Mouse (Mus musculus) limb, embryonic 15.5 days (tissue): ENCODE data around the gene Snapc3. TPM values are rescaled to one million over a fixed set of nuclear protein-coding genes. Genes with fewer than 3 reads are reported as not detected.
A peak's percentile ranks its signal among the peaks of the same experiment; 100 is the strongest.
"Not testable (repeated sequence)": the region's sequence is repeated elsewhere in the genome, so short reads cannot be mapped to it uniquely, and the experiment has no call there.

Experiments
- ATAC-seq: fragments of 200-750 bp; cut with Nextera tagmentation; 2 replicates; pipeline ENCODE4 v1.8.0; 2017; ENCODE audit warnings: low read depth, moderate TSS enrichment; ENCODE audit not compliant: insufficient number of reproducible peaks, low FRiP score, low TSS enrichment
- H3K27ac ChIP-seq: fragments of 300-500 bp; sonication (generic); 2 replicates; pipeline ENCODE4 v1.5.1; 2015; ENCODE audit warnings: moderate library complexity, mild to moderate bottlenecking, inconsistent platforms
- H3K27me3 ChIP-seq: fragments of 300-500 bp; sonication (generic); 2 replicates; pipeline ENCODE4 v1.6.1; 2015; ENCODE audit warnings: inconsistent platforms
- H3K36me3 ChIP-seq: fragments of 300-500 bp; sonication (generic); 2 replicates; pipeline ENCODE4 v1.6.1; 2015; ENCODE audit warnings: inconsistent platforms
- H3K4me1 ChIP-seq: fragments of 300-500 bp; sonication (generic); 2 replicates; pipeline ENCODE4 v1.6.1; 2015; ENCODE audit warnings: inconsistent platforms
- H3K4me2 ChIP-seq: fragments of 300-500 bp; sonication (generic); 2 replicates; pipeline ENCODE4 v1.6.1; 2015; ENCODE audit warnings: mild to moderate bottlenecking, inconsistent platforms
- H3K4me3 ChIP-seq: fragments of 300-500 bp; sonication (generic); 2 replicates; pipeline ENCODE4 v1.5.1; 2015; ENCODE audit warnings: mild to moderate bottlenecking, inconsistent platforms
- H3K9ac ChIP-seq: fragments of 300-500 bp; sonication (generic); 2 replicates; pipeline ENCODE4 v1.6.1; 2015; ENCODE audit warnings: inconsistent platforms
- H3K9me3 ChIP-seq: fragments of 300-500 bp; sonication (generic); 2 replicates; pipeline ENCODE4 v1.6.1; 2016; ENCODE audit warnings: inconsistent platforms
- WGBS: fragments of 180-500 bp; shearing (Covaris S2); methylation state at CpG from one replicate; pipeline ENCODE4 v1.1.7; 2015; 5-methylcytosine and 5-hydroxymethylcytosine counted together
- polyA plus RNA-seq: library from polyadenylated mRNA; unstranded; fragments of >200 nt; fragmentation: Nextera tagmentation; extraction: Ambion mirVana; gene quantifications from 2 replicates; pipeline ENCODE4 v1.2.1, GENCODE M21; 2015

The Snapc3 gene
- polyA plus RNA-seq, 1 experiment from 2014 or later: 39.0 TPM

DNA sequence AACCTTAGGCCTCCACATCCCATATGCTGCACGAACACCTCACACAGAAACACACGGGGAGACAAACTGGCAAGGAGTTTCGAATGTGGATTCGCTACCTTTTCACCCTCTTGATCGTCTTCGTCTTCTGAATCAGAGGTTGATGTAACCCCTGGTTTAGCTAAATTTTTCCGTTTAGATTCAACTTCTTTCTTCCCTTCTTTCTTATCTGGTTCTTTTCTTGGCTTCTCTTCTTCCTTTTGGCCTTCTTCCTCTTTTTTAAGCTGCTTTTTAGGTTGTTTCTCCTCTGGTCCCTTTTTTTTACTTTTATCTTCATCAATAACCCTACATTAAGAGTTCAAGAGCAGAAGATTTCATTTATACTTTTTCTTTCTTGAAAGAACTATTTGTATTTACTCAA lies 47.3 kb downstream of the Snapc3 start:
- H3K36me3 ChIP-seq: peaks cover 58% of the 10 kb centered on the region

DNA sequence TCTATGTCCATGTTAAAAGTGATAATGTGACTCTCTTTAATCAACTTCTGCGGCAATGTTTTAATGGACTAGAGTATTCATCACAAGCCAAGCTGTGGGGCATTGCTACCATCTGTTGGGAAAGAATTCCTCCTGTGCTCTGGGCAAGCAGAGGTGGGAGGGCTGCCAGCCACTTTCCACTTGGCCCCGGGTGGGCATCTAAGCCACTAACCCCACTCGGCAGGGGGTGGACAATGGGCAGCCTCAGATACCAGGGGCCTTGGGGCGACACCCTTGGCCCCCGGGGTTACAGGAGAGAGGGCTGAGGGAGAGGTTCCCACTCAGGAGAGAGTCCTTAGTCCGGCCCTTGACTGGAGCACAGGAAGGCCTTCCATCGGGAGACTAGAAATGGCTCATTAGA lies 50.1 kb downstream of the Snapc3 start:
- no peak for ATAC-seq
- H3K4me3 ChIP-seq: no peak overlapping the region
- no peaks in the 10 kb centered on the region for H3K4me1 ChIP-seq
- no peaks in the 10 kb centered on the region for H3K27me3 ChIP-seq
- H3K9ac ChIP-seq: no peak overlapping the region
- H3K9me3 ChIP-seq: no peaks in the 10 kb centered on the region
- no peak overlapping the region for H3K4me2 ChIP-seq
- no peak overlapping the region for H3K27ac ChIP-seq
- H3K36me3 ChIP-seq: peaks cover 71% of the 10 kb centered on the region
- WGBS: 82% methylated on average over 7 of the region's 7 CpGs

More for the DNA sequence above, 47.3 kb downstream of the Snapc3 start:
- no peak overlapping the region for H3K4me3 ChIP-seq
- H3K27ac ChIP-seq: no peak overlapping the region
- no peaks in the 10 kb centered on the region for H3K27me3 ChIP-seq
- H3K9me3 ChIP-seq: no peaks in the 10 kb centered on the region
- no peaks in the 10 kb centered on the region for H3K4me1 ChIP-seq
- no peak overlapping the region for H3K9ac ChIP-seq
- no peak overlapping the region for H3K4me2 ChIP-seq
- 91% methylated on average over 7 of the region's 7 CpGs for WGBS
- ATAC-seq: no peak

- Histone ChIP-seq H3K9ac (no peak overlapping the region), H3K36me3 (peaks cover 72% of the 10 kb centered on the region), H3K4me2 (no peak overlapping the region), H3K4me3 (no peak overlapping the region), H3K4me1 (no peaks in the 10 kb centered on the region), H3K27ac (no peak overlapping the region), H3K27me3 (no peaks in the 10 kb centered on the region), H3K9me3 (no peaks in the 10 kb centered on the region)
- 84% methylated on average over 3 of the region's 3 CpGs for WGBS
- ATAC-seq: no peak
Observed at GRCm38 (mm10) chr4:83468208-83468607, 50.7 kb downstream of the Snapc3 start.

DNA sequence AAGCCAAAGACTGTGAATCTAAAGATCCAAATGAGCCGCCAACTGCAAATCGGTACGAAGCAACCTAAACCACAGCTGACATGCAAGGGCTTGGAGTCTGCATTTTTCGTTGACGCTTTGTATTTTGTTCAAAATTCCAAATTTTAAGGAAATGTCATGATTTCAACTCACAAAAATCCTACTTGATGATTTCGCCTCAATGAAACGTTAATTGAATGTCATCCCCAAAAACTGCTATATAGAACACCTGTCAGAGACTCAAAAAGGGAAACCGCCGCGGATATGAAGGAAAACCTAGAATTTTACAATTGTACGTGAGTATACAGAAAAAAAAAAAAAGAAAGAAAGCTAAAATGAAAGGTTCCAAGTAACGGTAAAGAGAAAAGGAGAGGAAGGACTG lies 67.7 kb downstream of the Snapc3 start:
- peak overlapping the region; percentile 85; the same call in 1 of the 2 replicates for H3K9ac ChIP-seq
- H3K27ac ChIP-seq: 0 out of 2 replicates have a peak overlapping the region, but pooled peaks have one; percentile 97
- no peaks in the 10 kb centered on the region for H3K9me3 ChIP-seq
- H3K27me3 ChIP-seq: no peaks in the 10 kb centered on the region
- 20% methylated on average over 12 of the region's 12 CpGs for WGBS
- H3K4me1 ChIP-seq: peaks cover 11% of the 10 kb centered on the region
- peak overlapping the region; percentile 92 for H3K4me3 ChIP-seq
- ATAC-seq: no peak
- H3K36me3 ChIP-seq: peaks cover 18% of the 10 kb centered on the region
- H3K4me2 ChIP-seq: peak overlapping the region; percentile 79

DNA sequence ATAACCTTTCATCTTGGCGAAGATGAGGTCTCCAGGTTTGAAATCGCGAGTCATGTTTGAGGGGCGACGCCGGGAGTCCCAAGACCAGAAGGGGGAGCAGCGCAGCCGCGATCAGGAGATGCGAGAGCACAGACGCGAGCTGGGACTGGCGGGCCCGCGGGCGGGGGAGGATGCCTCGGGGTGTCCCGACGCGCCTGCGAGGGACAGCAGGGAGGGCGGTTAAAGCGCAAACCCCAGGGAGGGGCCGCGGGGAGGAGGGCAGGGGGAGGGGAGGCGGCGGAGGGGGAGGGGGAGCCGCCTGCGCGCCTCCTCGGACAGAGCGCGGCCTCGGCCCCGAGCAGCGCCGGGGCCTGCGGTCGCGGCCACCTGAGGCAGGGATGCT lies 68.2 kb downstream of the Snapc3 start:
- peak overlapping the region; percentile 79 for H3K4me2 ChIP-seq
- H3K27ac ChIP-seq: peak overlapping the region; percentile 97
- no peaks in the 10 kb centered on the region for H3K9me3 ChIP-seq
- peak; percentile 72 for ATAC-seq
- peaks cover 11% of the 10 kb centered on the region for H3K4me1 ChIP-seq
- peak overlapping the region; percentile 92 for H3K4me3 ChIP-seq
- H3K27me3 ChIP-seq: no peaks in the 10 kb centered on the region
- 0% methylated on average over 22 of the region's 40 CpGs for WGBS
- H3K36me3 ChIP-seq: peaks cover 18% of the 10 kb centered on the region
- peak overlapping the region; percentile 85 for H3K9ac ChIP-seq

DNA sequence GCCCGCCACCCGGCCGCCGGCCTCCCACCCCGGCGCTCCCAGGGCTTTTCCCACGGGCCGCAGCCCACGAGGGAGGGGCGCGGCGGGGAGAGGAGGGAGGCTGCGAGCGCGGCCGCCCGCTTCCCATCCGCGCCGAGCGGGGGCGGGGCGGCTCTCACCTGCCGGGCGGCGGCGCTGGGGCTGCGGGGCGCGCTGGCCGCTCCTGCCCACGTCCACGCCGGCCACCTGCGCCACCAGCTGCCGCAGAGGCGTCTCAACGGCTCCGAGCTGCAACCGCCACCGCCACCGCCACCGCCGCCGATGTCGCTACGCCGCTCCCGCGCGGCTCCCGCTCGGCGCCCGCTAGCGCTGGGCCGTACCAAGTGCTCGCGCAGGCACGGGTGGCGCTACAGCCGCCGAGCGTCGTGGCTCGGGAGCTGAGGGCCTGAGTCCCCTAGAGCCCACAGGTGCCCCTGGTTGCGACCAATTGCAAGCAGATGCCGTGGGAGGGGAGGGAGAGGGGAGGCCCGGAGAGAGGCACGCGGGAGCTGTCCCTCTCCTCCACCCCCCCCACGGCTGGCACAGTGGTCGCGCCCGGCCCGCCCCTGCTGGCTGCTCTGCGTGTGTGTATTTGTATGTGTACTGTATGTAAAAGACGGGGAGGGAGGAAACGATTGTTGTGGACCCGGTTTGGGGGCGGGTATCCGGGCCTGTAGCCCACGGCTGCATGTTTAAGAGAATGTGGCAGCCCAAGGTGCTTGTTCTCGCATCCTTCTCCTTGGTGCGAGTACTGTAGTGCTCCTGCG lies 68.8 kb downstream of the Snapc3 start, which contains the start of gene Psip1:
Psip1 (minus strand) TSS at position 343 of the 785 bp plus-strand sequence.
- Histone ChIP-seq H3K4me2 (peak within 1 kb of the TSS; percentile 79), H3K36me3 (peaks cover 15% of the 10 kb centered on the region; the same call in 1 of the 2 replicates), H3K4me1 (peaks cover 11% of the 10 kb centered on the region), H3K9me3 (no peaks in the 10 kb centered on the region), H3K27me3 (no peaks in the 10 kb centered on the region), H3K4me3 (peak within 1 kb of the TSS; percentile 92), H3K27ac (peak within 1 kb of the TSS; percentile 97), H3K9ac (peak within 1 kb of the TSS; percentile 85)
- ATAC-seq: peak; percentile 88
- under 1% methylated on average over 59 of the region's 86 CpGs for WGBS

GRCm38 (mm10) chr4:83489121-83489520 lies 71.6 kb downstream of the Snapc3 start:
- Histone ChIP-seq H3K27me3 (no peaks in the 10 kb centered on the region), H3K9ac (no peak overlapping the region), H3K4me1 (peaks cover 11% of the 10 kb centered on the region), H3K36me3 (no peaks in the 10 kb centered on the region), H3K4me2 (no peak overlapping the region), H3K27ac (0 out of 2 replicates have a peak overlapping the region, but pooled peaks have one; percentile 17), H3K4me3 (no peak overlapping the region), H3K9me3 (no peaks in the 10 kb centered on the region)
- 8% methylated on average over 5 of the region's 5 CpGs for WGBS
- ATAC-seq: no peak

DNA sequence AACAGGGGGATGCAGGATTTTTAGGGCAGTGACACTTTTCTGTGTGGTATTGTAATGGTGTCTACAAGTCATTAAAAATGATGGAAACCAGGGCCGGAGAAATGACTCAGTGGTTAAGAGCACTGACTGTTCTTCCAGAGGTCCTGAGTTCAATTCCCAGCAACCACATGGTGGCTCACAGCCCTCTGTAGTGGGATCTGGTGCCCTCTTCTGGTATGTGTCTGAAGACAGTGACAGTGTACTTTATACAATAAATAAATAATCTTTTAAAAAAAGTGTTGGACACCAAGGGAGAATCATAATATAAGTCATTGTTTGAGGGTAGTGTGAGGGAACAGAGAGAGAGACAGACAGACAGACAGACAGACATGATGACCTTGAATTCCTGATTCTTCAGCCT lies 75.6 kb downstream of the Snapc3 start:
- H3K27me3 ChIP-seq: no peaks in the 10 kb centered on the region
- 95% methylated on average over 1 of the region's 1 CpGs for WGBS
- no peak overlapping the region for H3K27ac ChIP-seq
- no peaks in the 10 kb centered on the region for H3K9me3 ChIP-seq
- no peak overlapping the region for H3K4me2 ChIP-seq
- no peak overlapping the region for H3K9ac ChIP-seq
- no peaks in the 10 kb centered on the region for H3K36me3 ChIP-seq
- no peak for ATAC-seq
- peaks cover 4% of the 10 kb centered on the region; the same call in 1 of the 2 replicates for H3K4me1 ChIP-seq
- no peak overlapping the region for H3K4me3 ChIP-seq

DNA sequence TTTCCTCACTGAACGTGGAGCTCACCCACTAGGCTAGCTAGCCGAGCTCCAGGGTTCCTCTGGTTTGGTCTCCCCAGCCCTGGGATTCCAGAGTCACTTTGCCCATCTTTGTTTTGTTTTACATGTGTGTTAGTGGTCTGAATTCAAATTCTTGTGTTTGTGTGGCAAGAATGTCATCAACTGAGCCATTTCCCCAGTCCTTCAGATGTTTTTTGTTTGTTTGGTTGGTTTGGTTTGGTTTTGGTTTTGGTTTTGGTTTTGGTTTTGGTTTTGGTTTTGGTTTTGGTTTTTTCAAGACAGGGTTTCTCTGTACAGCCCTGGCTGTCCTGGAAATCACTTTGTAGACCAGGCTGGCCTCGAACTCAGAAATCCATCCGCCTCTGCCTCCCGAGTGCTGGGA lies 79.5 kb downstream of the Snapc3 start:
- not testable (repeated sequence) for H3K9ac ChIP-seq, H3K4me3 ChIP-seq, H3K27me3 ChIP-seq, H3K4me2 ChIP-seq, ATAC-seq, H3K9me3 ChIP-seq, H3K27ac ChIP-seq, H3K36me3 ChIP-seq, H3K4me1 ChIP-seq
- WGBS: 89% methylated on average over 5 of the region's 5 CpGs

- Histone ChIP-seq H3K4me1 (no peaks in the 10 kb centered on the region), H3K9ac (no peak overlapping the region), H3K27me3 (no peaks in the 10 kb centered on the region), H3K9me3 (no peaks in the 10 kb centered on the region), H3K27ac (no peak overlapping the region), H3K36me3 (no peaks in the 10 kb centered on the region), H3K4me2 (peak overlapping the region; percentile 45), H3K4me3 (peak overlapping the region; percentile 30)
- WGBS: 11% methylated on average over 22 of the region's 22 CpGs
- no peak for ATAC-seq
Observed at GRCm38 (mm10) chr4:83500154-83501036, 82.9 kb downstream of the Snapc3 start.

DNA sequence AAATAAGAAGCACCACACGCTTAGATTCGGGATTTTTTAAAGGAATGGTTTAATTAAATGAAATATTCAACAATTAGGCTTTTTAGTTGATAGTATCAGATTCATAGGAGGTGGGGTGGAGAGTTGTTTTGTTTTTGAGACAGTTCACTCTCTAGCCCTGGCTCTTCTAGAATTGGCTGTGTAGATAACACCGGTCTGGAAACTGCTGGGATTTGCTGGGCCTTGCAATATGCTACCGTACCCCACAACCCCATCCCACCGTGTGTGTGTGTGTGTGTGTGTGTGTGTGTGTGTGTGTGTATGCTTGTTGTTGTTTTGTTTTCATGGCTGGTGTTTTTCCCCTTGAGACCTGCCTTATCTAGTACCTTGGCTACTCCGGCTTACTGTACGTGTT lies 83.5 kb downstream of the Snapc3 start:
- Histone ChIP-seq H3K36me3 (no peaks in the 10 kb centered on the region), H3K4me3 (peak overlapping the region; percentile 30; the same call in 1 of the 2 replicates), H3K4me2 (peak overlapping the region; percentile 45), H3K9me3 (no peaks in the 10 kb centered on the region), H3K27me3 (no peaks in the 10 kb centered on the region), H3K27ac (no peak overlapping the region), H3K4me1 (no peaks in the 10 kb centered on the region), H3K9ac (no peak overlapping the region)
- WGBS: 46% methylated on average over 7 of the region's 7 CpGs
- ATAC-seq: no peak

- H3K27ac ChIP-seq: no peak overlapping the region
- ATAC-seq: no peak
- H3K36me3 ChIP-seq: no peaks in the 10 kb centered on the region
- H3K27me3 ChIP-seq: no peaks in the 10 kb centered on the region
- H3K4me1 ChIP-seq: no peaks in the 10 kb centered on the region; the same call in 1 of the 2 replicates
- no peaks in the 10 kb centered on the region for H3K9me3 ChIP-seq
- no peak overlapping the region for H3K4me3 ChIP-seq
- no peak overlapping the region for H3K4me2 ChIP-seq
- WGBS: 43% methylated on average over 2 of the region's 2 CpGs
- no peak overlapping the region for H3K9ac ChIP-seq
Observed at GRCm38 (mm10) chr4:83509600-83509999, 92.1 kb downstream of the Snapc3 start.
